Mouse (Mus musculus): ENCODE measurements around the gene S100a1.

DNA sequence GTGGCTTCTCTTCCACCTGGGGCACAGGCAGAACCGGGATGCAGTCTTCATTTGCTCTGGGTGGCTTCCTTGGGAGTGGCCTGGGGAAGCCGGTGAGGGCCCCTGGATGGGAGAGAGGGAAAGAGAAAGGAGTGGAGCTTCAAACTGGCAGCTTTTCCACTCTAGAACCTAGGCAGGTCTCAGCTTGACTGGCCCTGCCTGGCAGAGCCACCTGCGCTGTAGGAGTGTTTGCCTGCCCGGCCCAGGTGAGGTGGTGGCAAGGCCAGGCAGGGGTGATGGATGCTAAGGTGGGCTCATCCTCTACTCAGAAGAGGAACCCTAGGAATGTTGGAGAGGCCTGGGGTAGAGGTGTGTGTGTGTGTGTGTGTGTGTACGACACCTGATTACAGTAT is 23.7 kb upstream of the S100a1 start:
- TF ChIP-seq POLR2A (IDR thresholded peaks at IDR 0.05; ENCODE audit: extremely low read depth, insufficient read depth, low read length) = no peak
- no peak for TF ChIP-seq CTCF (IDR thresholded peaks at IDR 0.05; ENCODE audit: low read depth, low read length)

Data from liver, adult 2 months (tissue).